Mouse (Mus musculus): ENCODE measurements around the gene Ablim2.

GRCm38 (mm10) chr5:35905283-35905682 is 147.6 kb downstream of the Ablim2 start:
- TF ChIP-seq CTCF (IDR thresholded peaks at IDR 0.05; ENCODE audit: control insufficient read depth, insufficient read depth, low read length) (no peak), POLR2A (IDR thresholded peaks at IDR 0.05; ENCODE audit: borderline replicate concordance, control insufficient read depth, low read depth, low read length) (no peak)

Data from bone marrow, adult 2 months (tissue).